Mouse (Mus musculus) heart, adult 9 months (tissue): ENCODE data around the gene Gm10945.

Experiments
- DNase-seq, 2 experiments: peaks; one replicate each; pipeline ENCODE4 v3.0.0; 2022; ENCODE audit warnings: low spot score in 2 of 2

Gm10945 gene

GRCm38 (mm10) chr10:6761287-6761811 is at the start of gene Gm10945:
Gm10945 (minus strand) TSS chr10:6761761.
- peak; percentile 70 to 74 for DNase-seq

GRCm38 (mm10) chr10:6790226-6790625 is 28.7 kb upstream of the Gm10945 start:
- no peak for DNase-seq

- DNase-seq = no peak
These were observed 27.1 kb upstream of the Gm10945 start for GRCm38 (mm10) chr10:6788517-6789237.

GRCm38 (mm10) chr10:6758206-6758605 is 3.4 kb downstream of the Gm10945 start, which contains the start of gene Oprm1:
Oprm1 (plus strand) TSS chr10:6758506.
- no peak for DNase-seq

GRCm38 (mm10) chr10:6753375-6753774 is 8.2 kb downstream of the Gm10945 start:
- no peak for DNase-seq

- DNase-seq = no peak
These were observed 33.1 kb downstream of the Gm10945 start for GRCm38 (mm10) chr10:6728469-6728868.

- DNase-seq = no peak
These were observed 37.8 kb downstream of the Gm10945 start for GRCm38 (mm10) chr10:6723765-6724164.

- DNase-seq = no peak
These were observed 44.2 kb downstream of the Gm10945 start for GRCm38 (mm10) chr10:6717181-6717948.

- no peak for DNase-seq
These were observed 56.2 kb downstream of the Gm10945 start for GRCm38 (mm10) chr10:6705226-6705885.

- peak in 1 of 2 experiments; percentile 27 for DNase-seq
These were observed 67.2 kb downstream of the Gm10945 start for GRCm38 (mm10) chr10:6694218-6694850.
